Mouse (Mus musculus): ENCODE data around the gene Dot1l. TPM values are rescaled to one million over a fixed set of nuclear protein-coding genes. Genes with fewer than 3 reads are reported as not detected.

Gene Dot1l
- polyA plus RNA-seq, 1 experiment from 2014 or later: 13.6 TPM

- peak overlapping the region; percentile 83 for H3K4me2 ChIP-seq (ENCODE audit: low read length)
- H3K27me3 ChIP-seq (replicated peaks; ENCODE audit: control insufficient read depth, insufficient read depth, low read length): no peaks in the 10 kb centered on the region
- 33% methylated on average over 3 of the region's 3 CpGs for WGBS
- H3K4me3 ChIP-seq (ENCODE audit: low read depth, low read length): peak overlapping the region; percentile 97
- H3K9ac ChIP-seq (ENCODE audit: low read length): peak overlapping the region; percentile 95
- no peak for DNase-seq (ENCODE audit: low spot score)
- no peaks in the 10 kb centered on the region for H3K36me3 ChIP-seq (ENCODE audit: control insufficient read depth, insufficient read depth, low read length)
- ATAC-seq: no peak
- no peak overlapping the region for H3K27ac ChIP-seq (ENCODE audit: low read depth, low read length)
- no peaks in the 10 kb centered on the region for H3K9me3 ChIP-seq (replicated peaks; ENCODE audit: control insufficient read depth, low read length)
- H3K4me1 ChIP-seq (ENCODE audit: control insufficient read depth, insufficient read depth, low read length): peaks cover 28% of the 10 kb centered on the region
Measured at GRCm38 (mm10) chr10:80756099-80756498, 1.1 kb downstream of the Dot1l start.

- Histone ChIP-seq H3K4me1 (ENCODE audit: control insufficient read depth, insufficient read depth, low read length) (peaks cover 28% of the 10 kb centered on the region), H3K4me3 (ENCODE audit: low read depth, low read length) (peak overlapping the region; percentile 97)
- no peak for DNase-seq (ENCODE audit: low spot score)
Measured at GRCm38 (mm10) chr10:80756509-80756908, 1.5 kb downstream of the Dot1l start.

GRCm38 (mm10) chr10:80756967-80757366 is 2.0 kb downstream of the Dot1l start:
- no peak for ATAC-seq
- Histone ChIP-seq H3K27me3 (replicated peaks; ENCODE audit: control insufficient read depth, insufficient read depth, low read length) (no peaks in the 10 kb centered on the region), H3K27ac (ENCODE audit: low read depth, low read length) (no peak overlapping the region), H3K36me3 (ENCODE audit: control insufficient read depth, insufficient read depth, low read length) (no peaks in the 10 kb centered on the region), H3K9me3 (replicated peaks; ENCODE audit: control insufficient read depth, low read length) (no peaks in the 10 kb centered on the region), H3K4me3 (ENCODE audit: low read depth, low read length) (peak overlapping the region; percentile 97; the same call in 1 of the 2 replicates), H3K4me2 (ENCODE audit: low read length) (peak overlapping the region; percentile 83), H3K4me1 (ENCODE audit: control insufficient read depth, insufficient read depth, low read length) (peaks cover 24% of the 10 kb centered on the region), H3K9ac (ENCODE audit: low read length) (peak overlapping the region; percentile 95; the same call in 1 of the 2 replicates)
- WGBS: 67% methylated on average over 4 of the region's 4 CpGs
- DNase-seq (ENCODE audit: low spot score): no peak

More at GRCm38 (mm10) chr10:80756509-80756908, 1.5 kb downstream of the Dot1l start:
- no peak for ATAC-seq
- Histone ChIP-seq H3K27me3 (replicated peaks; ENCODE audit: control insufficient read depth, insufficient read depth, low read length) (no peaks in the 10 kb centered on the region), H3K9me3 (replicated peaks; ENCODE audit: control insufficient read depth, low read length) (no peaks in the 10 kb centered on the region), H3K9ac (ENCODE audit: low read length) (peak overlapping the region; percentile 95), H3K4me2 (ENCODE audit: low read length) (peak overlapping the region; percentile 83), H3K27ac (ENCODE audit: low read depth, low read length) (no peak overlapping the region), H3K36me3 (ENCODE audit: control insufficient read depth, insufficient read depth, low read length) (no peaks in the 10 kb centered on the region)
- WGBS: 62% methylated on average over 2 of the region's 2 CpGs

GRCm38 (mm10) chr10:80757717-80758116 is 2.7 kb downstream of the Dot1l start:
- H3K36me3 ChIP-seq (ENCODE audit: control insufficient read depth, insufficient read depth, low read length): no peaks in the 10 kb centered on the region
- no peak overlapping the region; the same call in 1 of the 2 replicates for H3K9ac ChIP-seq (ENCODE audit: low read length)
- no peak overlapping the region for H3K4me3 ChIP-seq (ENCODE audit: low read depth, low read length)
- WGBS: 41% methylated on average over 5 of the region's 5 CpGs
- H3K4me1 ChIP-seq (ENCODE audit: control insufficient read depth, insufficient read depth, low read length): peaks cover 18% of the 10 kb centered on the region
- no peak for ATAC-seq
- no peak overlapping the region; the same call in 1 of the 2 replicates for H3K4me2 ChIP-seq (ENCODE audit: low read length)
- DNase-seq (ENCODE audit: low spot score): peak; percentile 55
- H3K27me3 ChIP-seq (replicated peaks; ENCODE audit: control insufficient read depth, insufficient read depth, low read length): no peaks in the 10 kb centered on the region
- no peak overlapping the region for H3K27ac ChIP-seq (ENCODE audit: low read depth, low read length)
- no peaks in the 10 kb centered on the region for H3K9me3 ChIP-seq (replicated peaks; ENCODE audit: control insufficient read depth, low read length)

GRCm38 (mm10) chr10:80758651-80759050 is 3.6 kb downstream of the Dot1l start:
- H3K4me1 ChIP-seq (ENCODE audit: control insufficient read depth, insufficient read depth, low read length): peaks cover 18% of the 10 kb centered on the region
- no peak overlapping the region for H3K9ac ChIP-seq (ENCODE audit: low read length)
- H3K4me2 ChIP-seq (ENCODE audit: low read length): no peak overlapping the region
- no peaks in the 10 kb centered on the region for H3K27me3 ChIP-seq (replicated peaks; ENCODE audit: control insufficient read depth, insufficient read depth, low read length)
- H3K27ac ChIP-seq (ENCODE audit: low read depth, low read length): no peak overlapping the region
- 88% methylated on average over 7 of the region's 7 CpGs for WGBS
- DNase-seq (ENCODE audit: low spot score): no peak
- no peak for ATAC-seq
- no peak overlapping the region for H3K4me3 ChIP-seq (ENCODE audit: low read depth, low read length)
- H3K36me3 ChIP-seq (ENCODE audit: control insufficient read depth, insufficient read depth, low read length): no peaks in the 10 kb centered on the region
- H3K9me3 ChIP-seq (replicated peaks; ENCODE audit: control insufficient read depth, low read length): no peaks in the 10 kb centered on the region

- no peak overlapping the region for H3K27ac ChIP-seq (ENCODE audit: low read depth, low read length)
- H3K4me2 ChIP-seq (ENCODE audit: low read length): no peak overlapping the region
- no peak overlapping the region for H3K9ac ChIP-seq (ENCODE audit: low read length)
- H3K36me3 ChIP-seq (ENCODE audit: control insufficient read depth, insufficient read depth, low read length): peaks cover 17% of the 10 kb centered on the region
- ATAC-seq (no peak), DNase-seq (ENCODE audit: low spot score) (no peak)
- H3K4me3 ChIP-seq (ENCODE audit: low read depth, low read length): no peak overlapping the region
- 88% methylated on average over 4 of the region's 4 CpGs for WGBS
- no peaks in the 10 kb centered on the region for H3K27me3 ChIP-seq (replicated peaks; ENCODE audit: control insufficient read depth, insufficient read depth, low read length)
- H3K9me3 ChIP-seq (replicated peaks; ENCODE audit: control insufficient read depth, low read length): no peaks in the 10 kb centered on the region
- H3K4me1 ChIP-seq (ENCODE audit: control insufficient read depth, insufficient read depth, low read length): peaks cover 17% of the 10 kb centered on the region
Measured at GRCm38 (mm10) chr10:80760596-80761524, 5.9 kb downstream of the Dot1l start.

GRCm38 (mm10) chr10:80761821-80762220 is 6.8 kb downstream of the Dot1l start:
- Histone ChIP-seq H3K27ac (ENCODE audit: low read depth, low read length) (no peak overlapping the region), H3K4me1 (ENCODE audit: control insufficient read depth, insufficient read depth, low read length) (peaks cover 8% of the 10 kb centered on the region), H3K4me2 (ENCODE audit: low read length) (no peak overlapping the region), H3K27me3 (replicated peaks; ENCODE audit: control insufficient read depth, insufficient read depth, low read length) (no peaks in the 10 kb centered on the region), H3K9me3 (replicated peaks; ENCODE audit: control insufficient read depth, low read length) (no peaks in the 10 kb centered on the region), H3K4me3 (ENCODE audit: low read depth, low read length) (no peak overlapping the region), H3K36me3 (ENCODE audit: control insufficient read depth, insufficient read depth, low read length) (peaks cover 26% of the 10 kb centered on the region), H3K9ac (ENCODE audit: low read length) (no peak overlapping the region)
- WGBS: 67% methylated on average over 3 of the region's 3 CpGs
- ATAC-seq: no peak
- no peak for DNase-seq (ENCODE audit: low spot score)

- no peak overlapping the region for H3K4me2 ChIP-seq (ENCODE audit: low read length)
- WGBS: 84% methylated on average over 2 of the region's 2 CpGs
- H3K4me3 ChIP-seq (ENCODE audit: low read depth, low read length): no peak overlapping the region
- H3K4me1 ChIP-seq (ENCODE audit: control insufficient read depth, insufficient read depth, low read length): no peaks in the 10 kb centered on the region
- H3K36me3 ChIP-seq (ENCODE audit: control insufficient read depth, insufficient read depth, low read length): peaks cover 41% of the 10 kb centered on the region
- H3K27me3 ChIP-seq (replicated peaks; ENCODE audit: control insufficient read depth, insufficient read depth, low read length): no peaks in the 10 kb centered on the region
- DNase-seq (ENCODE audit: low spot score) (no peak), ATAC-seq (no peak)
- H3K27ac ChIP-seq (ENCODE audit: low read depth, low read length): no peak overlapping the region
- no peak overlapping the region for H3K9ac ChIP-seq (ENCODE audit: low read length)
- no peaks in the 10 kb centered on the region for H3K9me3 ChIP-seq (replicated peaks; ENCODE audit: control insufficient read depth, low read length)
Measured at GRCm38 (mm10) chr10:80763502-80763901, 8.5 kb downstream of the Dot1l start.

GRCm38 (mm10) chr10:80765746-80766145 is 10.7 kb downstream of the Dot1l start:
- Histone ChIP-seq H3K9me3 (replicated peaks; ENCODE audit: control insufficient read depth, low read length) (no peaks in the 10 kb centered on the region), H3K4me2 (ENCODE audit: low read length) (no peak overlapping the region), H3K27me3 (replicated peaks; ENCODE audit: control insufficient read depth, insufficient read depth, low read length) (no peaks in the 10 kb centered on the region), H3K27ac (ENCODE audit: low read depth, low read length) (no peak overlapping the region), H3K36me3 (ENCODE audit: control insufficient read depth, insufficient read depth, low read length) (peaks cover 60% of the 10 kb centered on the region), H3K4me1 (ENCODE audit: control insufficient read depth, insufficient read depth, low read length) (no peaks in the 10 kb centered on the region), H3K4me3 (ENCODE audit: low read depth, low read length) (no peak overlapping the region), H3K9ac (ENCODE audit: low read length) (no peak overlapping the region)
- WGBS: 87% methylated on average over 2 of the region's 2 CpGs
- DNase-seq (ENCODE audit: low spot score): no peak
- no peak for ATAC-seq
